Mouse (Mus musculus): Measurements from ENCODE around the gene Ccnt2.
A peak's percentile ranks its signal among the peaks of the same experiment; 100 is the strongest.

- peak; percentile 40 for TF ChIP-seq CTCF (IDR thresholded peaks at IDR 0.05; ENCODE audit: low read depth, low read length)
- TF ChIP-seq POLR2A (IDR thresholded peaks at IDR 0.05; ENCODE audit: extremely low read depth, insufficient read depth, low read length), result no peak
These were observed 53.4 kb downstream of the Ccnt2 start for GRCm38 (mm10) chr1:127827325-127827724.

Measured in liver, adult 2 months (tissue).